Mouse (Mus musculus): ENCODE data around the gene Parp11.

DNA sequence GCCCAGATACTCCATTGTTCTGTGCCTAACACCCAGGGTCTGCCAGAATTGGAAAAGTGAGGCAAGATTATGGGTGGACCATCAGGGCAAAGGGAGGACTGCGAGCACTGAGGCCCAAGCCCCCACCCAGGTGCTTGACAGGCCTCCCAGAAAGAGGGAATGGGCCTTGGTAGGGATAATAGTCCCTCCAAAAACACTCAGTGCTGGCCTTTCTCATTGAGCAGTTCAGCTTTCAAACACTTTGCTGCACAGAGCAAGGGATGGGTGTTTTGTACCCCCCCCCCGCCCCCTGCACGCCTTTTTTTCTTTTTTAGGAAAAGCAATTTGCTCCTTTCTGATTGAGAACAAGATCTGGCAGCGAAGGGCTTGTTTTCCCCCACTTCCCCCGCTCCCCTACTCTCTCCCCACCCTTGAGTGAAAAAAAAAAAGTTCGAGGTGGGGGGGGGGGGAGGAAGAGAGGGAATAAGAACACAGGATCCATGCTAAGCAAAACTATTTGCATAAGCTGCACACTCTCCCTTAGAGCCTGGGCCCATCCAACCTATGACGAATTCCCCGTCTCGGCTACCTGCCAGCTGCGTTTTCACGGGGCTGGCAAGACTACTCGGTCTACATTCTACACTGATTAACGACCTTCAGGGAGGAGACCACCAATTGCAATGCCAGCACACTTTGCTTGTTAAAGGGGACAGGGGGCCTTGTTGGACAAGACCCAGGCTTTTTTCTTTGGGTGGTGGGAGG is 42.4 kb upstream of the Parp11 start:
- TF ChIP-seq CHD2 (IDR thresholded peaks at IDR 0.05; ENCODE audit: low read length) (no peak), EP300 (IDR thresholded peaks at IDR 0.05; ENCODE audit: low read length) (no peak), KAT2A (IDR thresholded peaks at IDR 0.05; ENCODE audit: insufficient replicate concordance, low read length) (no peak), SMC3 (IDR thresholded peaks at IDR 0.05; ENCODE audit: low read depth, low read length) (no peak), CTCF (conservative IDR thresholded peaks at IDR 0.05 in 1 of 2, IDR thresholded peaks at IDR 0.05 in 1 of 2; ENCODE audit: low read depth in 2 of 2, low read length in 2 of 2) (no peak), JUND (conservative IDR thresholded peaks at IDR 0.05; ENCODE audit: low read depth, low read length) (no peak), POLR2A (IDR thresholded peaks at IDR 0.05; ENCODE audit: low read depth, low read length) (no peak), TBP (conservative IDR thresholded peaks at IDR 0.05; ENCODE audit: low read depth, low read length) (no peak), MAFK (IDR thresholded peaks at IDR 0.05; ENCODE audit: insufficient replicate concordance, low read length) (no peak), UBTF (IDR thresholded peaks at IDR 0.05; ENCODE audit: low read depth, low read length) (no peak), USF2 (conservative IDR thresholded peaks at IDR 0.05; ENCODE audit: low read depth, low read length) (no peak), TCF12 (IDR thresholded peaks at IDR 0.05; ENCODE audit: low read depth, low read length) (no peak), RAD21 (IDR thresholded peaks at IDR 0.05; ENCODE audit: low read depth, low read length) (no peak), ZNF384 (IDR thresholded peaks at IDR 0.05; ENCODE audit: low read depth, low read length) (0 out of 2 replicates have a peak, but pooled peaks have one; percentile 30)

All from CH12.LX (cell line).